Mouse (Mus musculus): ENCODE measurements around the gene Ext2. TPM values are rescaled to one million over a fixed set of nuclear protein-coding genes. Genes with fewer than 3 reads are reported as not detected.

The Ext2 gene
- polyA plus RNA-seq, 1 experiment from 2014 or later, result 82.8 TPM

DNA sequence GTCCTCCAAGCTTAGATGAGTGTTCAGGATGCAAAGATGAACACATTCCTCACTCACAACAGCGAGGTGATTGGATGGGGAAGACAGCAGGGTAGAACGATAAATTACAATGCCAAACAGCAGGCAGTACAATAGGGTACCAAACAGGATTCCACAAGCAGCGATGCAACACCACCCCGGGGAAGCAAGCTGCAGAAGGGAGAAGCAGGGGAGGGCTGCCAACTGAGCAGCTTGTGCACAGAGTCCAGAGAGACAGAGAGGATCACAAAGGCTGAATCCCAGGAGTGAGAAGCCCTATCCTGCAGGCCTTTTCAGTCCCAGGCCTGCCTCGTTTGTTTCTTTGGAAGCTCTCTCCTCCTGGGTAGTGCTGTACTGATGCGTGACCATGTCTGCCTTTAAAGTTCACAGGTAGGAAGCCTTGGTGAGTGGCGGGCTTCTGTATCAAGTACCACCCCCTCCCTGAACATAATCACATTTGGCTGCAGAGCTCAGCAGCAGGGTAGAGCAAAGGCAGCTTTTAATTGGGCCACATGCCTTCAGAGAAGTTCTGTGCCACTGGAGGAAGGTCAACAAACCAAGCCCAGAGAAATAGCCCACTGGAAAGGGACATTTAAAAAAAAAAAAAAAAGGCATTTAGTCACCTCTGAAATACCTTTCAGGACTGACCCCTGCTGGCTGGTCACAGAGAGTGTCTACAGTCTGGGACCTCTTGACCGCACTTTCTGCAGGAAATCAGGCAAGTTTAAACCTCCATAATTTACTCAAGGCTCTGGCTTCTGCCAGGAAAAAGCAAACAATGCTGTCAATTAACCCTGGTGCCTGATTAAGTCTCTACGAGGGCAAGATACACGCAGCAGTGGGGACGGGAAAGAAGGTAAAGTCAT, 77.8 kb downstream of the Ext2 start:
- no peak for DNase-seq (ENCODE audit: low spot score)
- Histone ChIP-seq H3K36me3 (no peaks in the 10 kb centered on the region), H3K4me1 (peaks cover 57% of the 10 kb centered on the region), H3K9me3 (no peaks in the 10 kb centered on the region), H3K27me3 (ENCODE audit: insufficient read depth, poor library complexity, severe bottlenecking) (no peaks in the 10 kb centered on the region), H3K4me3 (no peak overlapping the region), H3K27ac (peak overlapping the region; percentile 33; the same call in 1 of the 2 replicates)
- 42% methylated on average over 11 of the region's 11 CpGs for WGBS

DNA sequence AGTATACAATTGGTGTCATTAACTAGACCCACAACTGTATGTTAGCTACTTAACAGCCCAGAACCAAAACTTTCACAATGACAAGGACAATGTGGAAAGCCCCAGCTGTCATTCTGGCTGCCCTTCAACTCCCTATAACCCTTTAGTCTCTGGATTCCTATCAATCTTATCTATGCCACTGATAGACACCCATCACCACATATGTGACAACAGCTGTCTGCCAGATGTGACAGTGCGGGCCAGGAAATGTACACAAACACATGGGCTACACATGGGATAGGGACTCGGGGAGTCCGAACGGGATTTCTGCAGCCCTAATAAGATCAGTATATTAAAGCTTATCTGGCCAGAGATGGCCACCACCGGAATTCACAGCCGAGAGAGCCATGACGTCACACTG, 80.7 kb downstream of the Ext2 start:
- WGBS, result 38% methylated on average over 7 of the region's 7 CpGs
- Histone ChIP-seq H3K27ac (no peak overlapping the region), H3K9me3 (no peaks in the 10 kb centered on the region), H3K27me3 (ENCODE audit: insufficient read depth, poor library complexity, severe bottlenecking) (no peaks in the 10 kb centered on the region), H3K36me3 (no peaks in the 10 kb centered on the region), H3K4me1 (peaks cover 68% of the 10 kb centered on the region), H3K4me3 (no peak overlapping the region)
- no peak for DNase-seq (ENCODE audit: low spot score)

DNA sequence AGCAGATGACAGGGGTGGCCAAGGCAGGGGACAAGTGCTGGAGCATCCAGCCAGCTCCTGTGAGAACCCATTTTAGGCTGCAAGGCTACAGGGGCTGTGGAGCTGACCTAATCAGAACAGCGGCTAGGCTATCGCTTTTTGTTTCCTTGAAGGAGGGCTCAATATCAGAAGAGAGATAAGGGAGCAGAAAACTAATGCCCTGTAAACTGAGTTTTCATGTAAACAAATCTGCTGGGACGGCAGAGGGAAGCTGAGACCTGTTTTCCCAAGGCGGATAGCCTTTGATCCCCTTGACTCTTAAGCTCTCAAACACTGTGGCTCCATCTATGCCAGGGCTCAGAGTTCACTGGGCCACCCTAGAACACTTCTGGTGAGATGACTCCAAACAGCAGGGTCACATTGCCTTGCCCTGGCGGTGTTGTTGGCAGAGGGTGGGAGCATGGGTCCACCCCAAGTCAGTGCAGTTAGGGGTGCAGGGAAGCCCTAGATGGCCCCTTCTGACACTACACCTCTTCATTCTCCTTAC, 83.3 kb downstream of the Ext2 start:
- Histone ChIP-seq H3K4me1 (peaks cover 45% of the 10 kb centered on the region), H3K9me3 (no peaks in the 10 kb centered on the region), H3K27me3 (ENCODE audit: insufficient read depth, poor library complexity, severe bottlenecking) (no peaks in the 10 kb centered on the region), H3K4me3 (no peak overlapping the region), H3K27ac (peak overlapping the region; percentile 71), H3K36me3 (0 out of 2 replicates have a peak, but pooled peaks cover 6% of the 10 kb centered on the region)
- 19% methylated on average over 5 of the region's 5 CpGs for WGBS
- no peak for DNase-seq (ENCODE audit: low spot score)

DNA sequence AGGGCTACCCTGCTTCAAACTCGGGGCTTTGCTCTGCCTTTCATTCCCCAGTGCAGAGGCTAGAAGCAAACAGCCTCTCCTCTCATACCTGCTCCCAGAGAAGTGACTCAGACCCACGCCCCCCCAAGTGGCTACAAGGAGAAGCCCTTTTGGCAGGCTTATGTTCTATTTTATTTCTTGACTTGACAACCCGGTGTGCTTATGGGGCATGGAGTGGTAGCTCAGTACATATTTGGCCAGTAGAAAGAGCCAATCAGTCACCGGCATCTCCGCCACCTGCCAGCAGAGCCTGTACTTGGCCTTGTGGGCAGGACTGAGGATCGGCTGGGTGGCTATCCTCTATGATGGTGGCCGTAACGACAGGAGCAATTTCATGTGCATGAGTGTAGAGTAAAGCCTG, 85.2 kb downstream of the Ext2 start:
- H3K27ac ChIP-seq, result no peak overlapping the region
- DNase-seq (ENCODE audit: low spot score), result no peak
- 85% methylated on average over 8 of the region's 8 CpGs for WGBS
- H3K36me3 ChIP-seq, result 0 out of 2 replicates have a peak, but pooled peaks cover 6% of the 10 kb centered on the region
- no peaks in the 10 kb centered on the region for H3K9me3 ChIP-seq
- H3K4me1 ChIP-seq, result peaks cover 45% of the 10 kb centered on the region
- H3K4me3 ChIP-seq, result no peak overlapping the region
- no peaks in the 10 kb centered on the region for H3K27me3 ChIP-seq (ENCODE audit: insufficient read depth, poor library complexity, severe bottlenecking)

DNA sequence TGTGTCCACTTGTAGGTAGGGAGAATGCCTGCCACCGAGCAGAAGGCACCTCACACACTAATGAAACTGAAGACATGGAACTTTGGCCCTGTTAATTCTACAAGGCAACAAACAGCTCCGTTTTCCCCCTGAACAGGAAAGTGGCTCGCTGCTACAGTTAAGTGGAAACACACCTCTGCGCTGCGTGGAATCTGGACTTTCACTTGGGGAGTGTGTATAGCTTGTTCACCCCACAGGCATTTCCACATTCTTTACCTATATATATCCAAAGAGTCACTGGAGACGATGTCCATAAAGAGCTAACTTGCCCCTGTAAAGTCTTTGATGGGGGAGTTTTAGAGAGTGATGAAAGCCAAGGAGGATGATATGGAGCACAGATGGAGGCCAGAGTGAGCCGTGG, 89.7 kb downstream of the Ext2 start:
- 0 out of 2 replicates have a peak overlapping the region, but pooled peaks have one; percentile 36 for H3K27ac ChIP-seq
- DNase-seq (ENCODE audit: low spot score), result no peak
- H3K9me3 ChIP-seq, result no peaks in the 10 kb centered on the region
- H3K36me3 ChIP-seq, result peaks cover 11% of the 10 kb centered on the region; the same call in 1 of the 2 replicates
- WGBS, result 46% methylated on average over 7 of the region's 7 CpGs
- no peak overlapping the region for H3K4me3 ChIP-seq
- no peaks in the 10 kb centered on the region for H3K27me3 ChIP-seq (ENCODE audit: insufficient read depth, poor library complexity, severe bottlenecking)
- peaks cover 31% of the 10 kb centered on the region for H3K4me1 ChIP-seq

DNA sequence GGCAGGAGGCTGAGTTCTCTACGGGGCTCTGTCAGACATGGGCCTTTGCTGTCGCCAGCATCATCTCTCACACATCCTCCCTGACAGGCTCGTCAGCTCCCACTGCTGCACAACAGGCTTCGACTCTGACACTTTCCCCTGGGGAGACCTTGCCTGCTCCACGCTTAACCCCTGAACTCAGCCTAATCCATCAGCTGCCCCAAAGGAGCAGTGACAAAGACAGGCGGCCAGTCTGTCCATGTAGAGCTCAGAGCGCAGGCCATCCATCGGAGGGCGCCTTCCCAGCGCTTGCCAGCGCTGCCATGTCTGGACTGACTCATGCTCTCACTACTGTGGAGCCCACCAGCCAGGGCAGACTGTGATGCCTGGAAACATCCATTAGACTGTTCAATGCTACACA, 92.8 kb downstream of the Ext2 start:
- Histone ChIP-seq H3K4me3 (no peak overlapping the region), H3K27ac (peak overlapping the region; percentile 13; the same call in 1 of the 2 replicates), H3K4me1 (peaks cover 31% of the 10 kb centered on the region), H3K27me3 (ENCODE audit: insufficient read depth, poor library complexity, severe bottlenecking) (no peaks in the 10 kb centered on the region), H3K9me3 (no peaks in the 10 kb centered on the region), H3K36me3 (peaks cover 11% of the 10 kb centered on the region)
- peak; percentile 78 for DNase-seq (ENCODE audit: low spot score)
- 44% methylated on average over 11 of the region's 11 CpGs for WGBS

DNA sequence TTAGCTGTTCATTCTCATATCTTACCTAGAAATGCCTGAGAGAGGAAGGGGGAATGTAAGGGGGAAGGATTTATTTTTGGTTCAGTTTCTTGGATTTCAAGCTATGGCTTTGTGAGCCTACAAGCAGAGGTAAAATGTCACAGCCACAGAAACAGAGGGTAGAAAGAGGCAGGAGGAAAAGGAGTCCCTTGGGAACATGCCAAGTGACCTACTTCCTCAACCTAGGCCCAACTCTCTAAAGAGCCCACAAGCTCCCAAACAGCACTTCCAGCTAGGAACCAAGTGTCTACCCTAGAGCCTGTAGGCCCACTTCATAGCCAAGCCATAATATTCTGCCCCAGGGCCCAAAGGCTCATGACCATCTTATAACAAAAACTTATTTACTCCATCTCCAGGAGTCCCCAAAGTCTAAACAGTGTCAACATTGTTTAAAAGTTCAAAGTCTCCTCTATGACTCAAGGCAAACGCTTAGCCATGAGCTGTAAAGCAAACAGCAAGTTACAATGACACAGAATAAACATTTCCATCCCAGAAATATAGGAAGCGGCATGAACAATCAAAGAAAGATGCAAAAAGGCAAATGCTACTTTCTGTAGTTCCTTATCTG, 99.1 kb downstream of the Ext2 start:
- Histone ChIP-seq H3K27me3 (ENCODE audit: insufficient read depth, poor library complexity, severe bottlenecking) (no peaks in the 10 kb centered on the region), H3K4me3 (no peak overlapping the region), H3K4me1 (peaks cover 12% of the 10 kb centered on the region; the same call in 1 of the 2 replicates), H3K36me3 (peaks cover 6% of the 10 kb centered on the region), H3K9me3 (no peaks in the 10 kb centered on the region), H3K27ac (no peak overlapping the region)
- no peak for DNase-seq (ENCODE audit: low spot score)
- 89% methylated on average over 2 of the region's 2 CpGs for WGBS

DNA sequence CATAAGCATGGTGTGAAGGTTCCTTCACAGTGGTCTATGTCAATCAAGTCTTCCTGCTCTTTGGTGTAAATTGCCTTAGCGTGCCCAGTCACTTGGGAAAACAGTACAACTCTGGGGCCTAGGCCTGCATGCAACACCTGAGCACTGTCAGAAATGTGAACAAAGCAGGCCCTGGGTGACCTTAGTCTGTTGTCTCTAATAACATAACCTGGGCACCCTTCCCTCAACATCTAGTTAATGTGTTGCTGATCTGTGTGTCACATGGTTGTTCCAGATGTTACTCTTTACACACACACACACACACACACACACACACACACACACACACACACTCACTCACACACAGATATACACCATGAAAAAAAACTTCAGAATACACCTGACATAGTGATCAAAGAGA, 101.4 kb downstream of the Ext2 start:
- WGBS, result 87% methylated on average over 1 of the region's 1 CpGs
- H3K4me1 ChIP-seq, result peaks cover 31% of the 10 kb centered on the region

DNA sequence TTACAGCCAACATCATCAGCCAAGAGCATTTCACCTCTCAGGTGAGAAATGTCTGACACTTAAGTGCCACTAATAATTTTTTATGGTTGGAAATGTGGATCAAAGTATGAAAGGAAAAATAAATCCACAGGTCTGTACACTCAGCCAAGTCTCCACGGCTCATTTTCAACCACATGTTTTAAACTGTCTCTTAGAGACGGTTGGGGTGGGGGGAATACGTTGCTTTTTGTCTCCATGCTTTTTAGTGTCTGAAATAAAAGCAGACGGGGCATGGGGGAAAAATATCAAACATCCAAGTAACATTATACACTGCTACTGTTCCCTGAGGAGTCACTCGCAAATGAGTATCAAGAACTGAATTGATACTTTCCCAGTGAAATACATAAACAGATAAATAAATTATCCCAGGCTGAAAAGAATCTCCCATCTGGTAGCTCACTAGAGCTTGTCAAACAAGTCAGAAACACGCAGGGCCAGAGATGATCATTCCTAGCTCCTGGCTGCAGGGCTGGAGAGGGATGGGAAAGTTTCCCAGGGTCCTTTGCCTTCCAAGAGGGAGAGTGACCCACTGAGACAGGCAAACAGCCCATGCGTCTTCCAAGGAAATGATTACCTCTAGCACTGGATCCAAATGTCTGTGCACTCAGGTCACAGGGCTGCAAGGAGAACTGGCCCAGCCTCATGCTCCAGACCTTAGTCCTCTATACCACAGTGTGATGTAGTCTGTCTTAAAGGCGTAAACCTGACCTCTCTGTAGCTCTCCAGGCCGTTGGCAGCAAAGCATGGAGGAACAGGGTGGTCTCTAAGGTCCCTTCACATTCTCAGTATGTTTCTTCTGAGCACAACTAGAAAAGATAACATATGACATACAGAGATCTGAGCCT, 102.3 kb downstream of the Ext2 start:
- DNase-seq (ENCODE audit: low spot score), result no peak
- H3K27ac ChIP-seq, result no peak overlapping the region
- H3K4me1 ChIP-seq, result peaks cover 31% of the 10 kb centered on the region
- no peak overlapping the region for H3K4me3 ChIP-seq
- no peaks in the 10 kb centered on the region for H3K9me3 ChIP-seq
- WGBS, result 82% methylated on average over 9 of the region's 9 CpGs
- no peaks in the 10 kb centered on the region for H3K27me3 ChIP-seq (ENCODE audit: insufficient read depth, poor library complexity, severe bottlenecking)
- peaks cover 5% of the 10 kb centered on the region for H3K36me3 ChIP-seq

More for the DNA sequence above, 101.4 kb downstream of the Ext2 start:
- Histone ChIP-seq H3K4me3 (no peak overlapping the region), H3K9me3 (no peaks in the 10 kb centered on the region), H3K27ac (no peak overlapping the region), H3K27me3 (ENCODE audit: insufficient read depth, poor library complexity, severe bottlenecking) (no peaks in the 10 kb centered on the region), H3K36me3 (peaks cover 6% of the 10 kb centered on the region)
- DNase-seq (ENCODE audit: low spot score), result no peak

DNA sequence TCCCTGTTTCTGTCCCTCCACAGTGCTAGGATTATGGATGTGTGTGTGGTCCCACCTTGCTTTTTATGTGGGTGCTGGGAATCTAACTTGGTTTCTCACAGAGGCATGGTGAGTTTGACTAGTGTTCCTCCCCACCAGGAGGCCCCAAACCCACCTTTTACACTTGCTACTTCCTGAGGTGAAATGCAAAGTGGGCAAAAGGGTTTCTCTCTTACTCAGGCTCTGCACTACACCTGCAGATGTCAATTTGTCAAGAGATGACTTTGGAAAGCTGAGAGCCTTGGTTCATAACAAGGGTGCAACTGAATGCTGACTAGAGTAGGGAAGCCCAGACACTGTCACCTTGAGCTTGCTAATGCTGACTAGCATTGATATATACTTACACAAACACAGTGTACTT, 109.1 kb downstream of the Ext2 start:
- Histone ChIP-seq H3K27me3 (ENCODE audit: insufficient read depth, poor library complexity, severe bottlenecking) (no peaks in the 10 kb centered on the region), H3K9me3 (no peaks in the 10 kb centered on the region), H3K4me1 (peaks cover 26% of the 10 kb centered on the region), H3K4me3 (no peak overlapping the region), H3K36me3 (peaks cover 3% of the 10 kb centered on the region; the same call in 1 of the 2 replicates), H3K27ac (no peak overlapping the region)
- DNase-seq (ENCODE audit: low spot score), result no peak

DNA sequence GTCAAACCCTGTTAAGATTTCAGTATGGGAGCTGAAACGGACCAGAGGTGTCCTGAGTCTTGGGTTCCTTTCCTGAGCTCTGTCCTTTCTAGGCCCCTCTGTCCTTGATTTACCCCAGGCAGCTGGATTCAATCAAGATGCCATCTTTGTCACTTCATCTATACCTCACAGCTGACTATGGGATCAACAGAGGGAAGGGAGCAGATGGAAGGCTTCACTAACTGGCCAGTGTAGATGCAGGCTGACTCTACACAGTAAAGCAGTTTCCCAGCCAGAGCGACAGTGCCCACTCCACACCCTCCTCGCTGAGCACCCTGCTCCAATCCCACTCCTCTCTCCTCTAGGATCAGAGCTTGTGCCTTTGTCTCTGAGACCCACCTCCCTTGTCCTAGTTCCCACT, 110.9 kb downstream of the Ext2 start:
- H3K4me3 ChIP-seq, result no peak overlapping the region
- peak overlapping the region; percentile 29; the same call in 1 of the 2 replicates for H3K27ac ChIP-seq
- no peaks in the 10 kb centered on the region for H3K9me3 ChIP-seq
- H3K27me3 ChIP-seq (ENCODE audit: insufficient read depth, poor library complexity, severe bottlenecking), result no peaks in the 10 kb centered on the region
- 72% methylated on average over 3 of the region's 3 CpGs for WGBS
- no peak for DNase-seq (ENCODE audit: low spot score)
- H3K4me1 ChIP-seq, result peaks cover 10% of the 10 kb centered on the region
- peaks cover 3% of the 10 kb centered on the region; the same call in 1 of the 2 replicates for H3K36me3 ChIP-seq

DNA sequence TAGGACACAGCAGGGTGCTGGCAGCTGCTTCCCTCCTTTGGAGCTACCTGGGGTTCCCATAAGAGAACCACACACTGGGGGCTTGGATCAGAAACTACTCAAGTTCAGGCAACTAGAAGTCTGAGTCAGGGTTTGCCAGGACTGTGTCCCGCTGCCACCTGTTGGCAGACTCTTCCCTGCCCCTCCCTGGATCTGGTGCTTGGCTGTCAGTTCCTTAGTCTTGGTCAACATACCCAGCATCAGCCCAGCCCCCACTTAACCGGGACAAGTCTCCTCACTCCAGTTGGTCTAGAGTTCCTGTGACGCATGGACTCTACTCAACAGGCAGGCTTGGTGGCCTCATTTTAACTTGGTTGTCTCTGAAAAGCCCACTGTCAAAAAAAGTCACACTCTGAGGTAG, 112.7 kb downstream of the Ext2 start:
- Histone ChIP-seq H3K36me3 (no peaks in the 10 kb centered on the region), H3K4me3 (no peak overlapping the region), H3K27me3 (ENCODE audit: insufficient read depth, poor library complexity, severe bottlenecking) (no peaks in the 10 kb centered on the region), H3K4me1 (0 out of 2 replicates have a peak, but pooled peaks cover 6% of the 10 kb centered on the region), H3K27ac (no peak overlapping the region), H3K9me3 (no peaks in the 10 kb centered on the region)
- 67% methylated on average over 3 of the region's 3 CpGs for WGBS
- no peak for DNase-seq (ENCODE audit: low spot score)

Data from heart, embryonic 10.5 days (tissue).